Mouse (Mus musculus) neural tube, embryonic 10.5 days (tissue): ENCODE measurements around the gene Phtf2.
"Not testable (repeated sequence)": the region's sequence is repeated elsewhere in the genome, so short reads cannot be mapped to it uniquely, and the experiment has no call there.

Experiments used
- DNase-seq: peaks from one replicate; pipeline ENCODE4 v3.0.0-alpha.2; 2017; ENCODE audit warnings: low spot score; ENCODE audit errors: extremely low spot score

The Phtf2 gene

DNA sequence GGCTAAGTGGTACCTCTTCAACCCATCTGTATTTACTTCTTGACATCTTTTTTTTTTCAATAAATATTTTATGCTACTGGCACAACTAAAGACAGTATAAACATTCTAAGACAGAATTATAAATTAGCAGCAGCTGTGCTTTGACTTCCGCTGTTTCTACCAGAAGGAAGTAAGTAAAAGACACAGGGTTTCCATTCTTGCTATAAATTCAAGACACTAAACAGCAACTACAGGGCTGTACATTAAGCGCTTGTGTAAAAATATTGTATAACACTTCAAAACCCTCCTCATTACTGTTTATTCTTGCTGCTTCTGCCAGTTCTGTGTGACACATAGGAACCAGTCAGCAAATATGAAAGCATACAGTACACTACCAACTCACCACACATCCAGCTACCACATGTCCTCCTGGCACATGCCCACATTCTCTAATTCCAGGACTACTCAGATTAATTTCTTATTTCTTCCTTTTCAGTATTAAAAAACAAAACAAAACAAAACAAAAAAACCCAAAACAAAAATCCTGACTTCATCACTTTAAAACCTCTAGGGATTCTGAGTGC is 16.6 kb downstream of the Phtf2 start:
- no peak for DNase-seq

GRCm38 (mm10) chr5:20864216-20864969 is 17.5 kb downstream of the Phtf2 start:
- no peak for DNase-seq

- DNase-seq = no peak
Measured at GRCm38 (mm10) chr5:20861901-20862300, 20.0 kb downstream of the Phtf2 start.

GRCm38 (mm10) chr5:20860565-20860964 is 21.4 kb downstream of the Phtf2 start:
- no peak for DNase-seq

- DNase-seq = no peak
Measured at GRCm38 (mm10) chr5:20858404-20858803, 23.5 kb downstream of the Phtf2 start.

DNA sequence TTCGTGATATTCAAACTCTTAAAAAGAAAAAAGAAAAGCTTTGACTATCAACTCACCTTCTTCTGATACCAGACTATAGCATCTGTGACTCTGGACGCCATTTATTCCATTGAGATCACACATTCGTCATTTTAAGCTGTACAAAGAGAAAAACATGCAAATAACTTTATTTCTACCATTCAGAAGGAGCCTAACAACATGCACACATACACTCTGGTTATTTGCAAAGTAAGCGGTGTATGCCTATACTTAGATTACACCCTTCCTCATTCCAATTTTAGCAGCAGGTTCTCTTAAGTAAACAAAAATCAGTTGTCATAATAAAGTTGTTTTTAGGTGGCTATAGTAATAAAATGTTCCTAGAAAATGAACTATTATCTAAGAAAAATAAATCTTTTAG is 26.9 kb downstream of the Phtf2 start:
- DNase-seq = no peak

- DNase-seq = no peak
Measured at GRCm38 (mm10) chr5:20847010-20847409, 34.9 kb downstream of the Phtf2 start.

- DNase-seq = no peak
Measured at GRCm38 (mm10) chr5:20843816-20844215, 38.1 kb downstream of the Phtf2 start.

- DNase-seq = no peak
Measured at GRCm38 (mm10) chr5:20843405-20843804, 38.5 kb downstream of the Phtf2 start.

- no peak for DNase-seq
Measured at GRCm38 (mm10) chr5:20837082-20837481, 44.8 kb downstream of the Phtf2 start.

- DNase-seq = no peak
Measured at GRCm38 (mm10) chr5:20834399-20834798, 47.5 kb downstream of the Phtf2 start.

DNA sequence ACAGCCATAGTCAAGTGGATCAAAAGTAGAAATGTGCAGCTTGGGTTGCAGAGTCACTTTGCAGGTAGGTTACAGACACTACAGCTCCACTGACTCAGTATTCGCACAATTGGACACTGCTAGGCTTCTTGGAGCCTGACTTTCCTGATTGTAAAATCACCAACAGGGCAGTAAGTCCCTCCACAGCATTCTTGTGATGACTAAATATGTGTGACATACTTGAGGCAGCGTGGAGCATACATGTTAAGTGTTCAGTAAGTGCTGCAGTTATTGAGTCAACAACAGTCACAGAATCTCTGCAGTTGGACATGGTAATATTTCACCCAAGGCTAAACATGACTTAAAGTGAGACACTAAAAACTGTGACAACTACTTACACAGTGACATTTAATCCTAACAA is 50.5 kb downstream of the Phtf2 start:
- no peak for DNase-seq

DNA sequence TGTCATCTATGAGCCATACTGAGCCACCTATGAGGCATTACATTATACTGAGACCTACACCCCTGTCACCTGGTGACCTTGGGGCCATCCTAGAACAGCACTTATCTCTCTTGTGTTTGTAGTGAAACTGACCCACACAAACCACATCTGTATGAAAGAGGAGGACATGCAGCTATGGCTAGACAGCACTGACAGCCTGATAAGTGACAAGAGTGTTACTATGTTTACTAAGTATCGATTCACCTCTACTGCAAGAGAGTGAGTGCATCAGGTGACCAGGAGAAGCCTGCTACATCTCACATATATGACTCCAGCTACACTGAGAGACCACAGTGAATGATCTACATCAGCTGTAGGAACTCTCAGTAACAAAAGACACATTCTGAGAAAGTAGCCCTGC is 51.2 kb downstream of the Phtf2 start:
- no peak for DNase-seq

GRCm38 (mm10) chr5:20821647-20822046 is 60.3 kb downstream of the Phtf2 start:
- DNase-seq = no peak

DNA sequence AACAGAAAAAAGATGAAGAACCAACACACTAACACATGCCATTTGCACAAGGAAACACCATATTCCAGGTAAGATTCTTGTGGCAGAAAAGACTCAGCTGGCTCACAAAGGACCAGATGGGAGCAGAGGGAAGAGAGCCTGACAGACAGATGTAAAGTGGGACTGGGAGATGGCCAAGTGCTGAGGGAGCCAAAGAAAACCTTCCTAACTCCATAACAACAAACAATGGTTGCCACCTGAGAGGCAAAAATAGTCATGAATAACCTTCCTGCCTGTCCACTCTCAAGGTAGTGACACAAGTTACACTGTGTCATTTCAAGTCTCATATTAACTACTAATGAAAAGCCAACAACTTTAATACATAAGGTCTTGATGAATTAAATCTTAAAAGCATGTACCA is 60.8 kb downstream of the Phtf2 start:
- no peak for DNase-seq

DNA sequence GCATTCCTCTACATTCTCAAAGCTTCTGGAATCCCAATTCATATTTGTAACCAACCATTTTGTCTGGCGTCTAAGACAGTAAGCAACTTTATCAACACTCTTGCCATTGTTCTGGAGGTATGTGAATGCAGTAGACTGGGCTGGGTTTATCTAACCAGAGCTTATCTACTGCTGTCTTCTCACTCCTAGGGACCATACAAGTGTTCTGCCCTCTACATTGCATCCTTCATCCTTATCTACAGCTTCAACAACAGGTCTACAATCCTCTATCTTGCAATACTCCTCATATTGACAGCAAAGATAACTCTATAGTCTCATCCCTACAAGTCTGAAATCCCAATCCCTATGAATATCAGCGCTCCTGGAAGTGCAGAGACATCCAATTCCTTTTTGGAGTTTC is 66.8 kb downstream of the Phtf2 start:
- DNase-seq = no peak

GRCm38 (mm10) chr5:20810449-20810848 is 71.5 kb downstream of the Phtf2 start:
- DNase-seq = no peak

DNA sequence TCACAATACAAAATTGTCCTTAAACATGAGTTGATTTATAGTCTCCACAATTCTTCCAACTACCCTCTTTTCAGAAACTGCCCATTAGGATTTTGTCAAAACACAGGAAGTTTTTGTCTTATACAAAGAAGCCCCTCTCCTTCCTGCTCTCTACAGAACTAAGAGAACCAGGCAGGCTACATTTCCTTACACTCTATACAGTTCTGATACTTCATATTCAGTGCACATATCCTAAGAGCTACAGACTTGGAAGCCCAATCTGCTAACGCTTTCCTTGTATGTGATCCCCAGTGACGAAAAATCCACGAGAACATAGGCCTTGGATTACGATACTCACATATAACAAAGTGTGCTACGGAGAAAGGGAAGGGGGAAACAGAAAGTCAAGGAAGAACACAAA is 86.0 kb downstream of the Phtf2 start:
- no peak for DNase-seq

DNA sequence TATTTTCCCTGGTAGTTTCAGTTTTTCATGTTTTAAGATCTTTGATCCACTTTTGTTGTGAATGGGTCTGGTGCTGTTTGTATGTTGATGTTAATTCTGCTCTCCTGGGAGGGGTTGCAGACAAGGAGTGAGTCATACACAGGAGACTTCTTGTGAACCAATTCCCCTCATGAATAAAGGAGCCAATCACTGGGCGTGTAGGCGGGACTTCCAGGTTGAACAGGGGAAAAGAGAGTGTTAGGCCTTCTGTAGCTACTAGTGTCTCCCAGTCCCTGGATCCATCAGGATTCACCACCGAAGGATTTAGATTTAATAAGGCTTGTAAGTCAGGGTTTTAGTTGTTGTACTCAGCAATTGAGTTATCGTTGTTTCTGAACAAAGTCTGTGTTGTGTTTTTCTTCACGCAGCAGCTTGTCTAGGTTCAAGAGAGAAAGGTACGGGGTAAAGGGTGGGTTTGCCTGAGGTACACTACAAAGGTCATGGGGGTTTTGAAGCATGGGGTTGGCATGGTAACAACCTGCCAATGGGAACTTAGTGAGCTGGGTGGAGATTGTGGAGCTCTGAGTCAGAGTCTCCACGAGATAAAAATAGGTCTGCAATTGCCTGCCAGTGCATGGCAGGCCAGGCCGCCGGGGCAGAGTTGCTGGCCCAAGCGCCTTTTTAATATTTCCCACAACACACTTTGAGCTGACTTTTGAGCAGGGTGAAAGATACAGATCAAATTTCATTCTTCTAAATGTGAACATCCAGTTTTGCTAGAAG is 90.0 kb downstream of the Phtf2 start:
- DNase-seq = no peak

DNA sequence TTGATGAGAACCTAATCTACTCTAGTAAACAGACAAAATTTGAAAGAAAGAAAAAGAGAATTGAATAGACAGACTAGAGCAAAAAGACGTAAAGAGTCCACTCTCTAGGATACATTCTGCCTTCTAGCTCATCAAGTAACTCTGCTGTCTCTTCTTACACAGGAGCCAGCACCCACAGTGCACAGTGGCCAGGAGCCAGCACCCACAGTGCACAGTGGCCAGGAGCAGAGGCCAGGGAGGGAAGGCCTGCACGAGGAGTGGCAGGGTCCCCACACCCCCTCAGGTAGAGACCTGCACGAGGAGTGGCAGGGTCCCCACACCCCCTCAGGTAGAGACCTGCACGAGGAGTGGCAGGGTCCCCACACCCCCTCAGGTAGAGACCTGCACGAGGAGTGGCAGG is 95.5 kb downstream of the Phtf2 start:
- not testable (repeated sequence) for DNase-seq

DNA sequence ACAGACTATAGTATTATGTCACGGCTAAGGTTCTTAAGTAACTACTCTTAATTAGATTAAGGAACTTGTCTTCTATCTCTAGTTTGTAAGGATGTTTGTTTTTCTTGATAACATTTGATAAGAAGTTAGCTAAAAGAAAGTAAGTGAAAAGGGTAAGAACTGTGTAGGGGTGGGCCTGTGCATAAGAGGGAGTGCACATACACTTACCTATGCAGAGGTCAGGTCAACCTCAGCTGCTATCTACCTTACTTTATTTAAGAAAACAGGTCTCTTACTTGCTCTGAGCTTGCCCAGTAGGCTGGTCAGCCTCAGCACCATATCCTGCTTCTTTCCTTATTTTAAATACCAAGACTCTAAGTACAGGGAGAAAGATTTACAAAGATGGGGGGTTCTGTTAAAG is 100.8 kb downstream of the Phtf2 start:
- no peak for DNase-seq

GRCm38 (mm10) chr5:20779191-20779590 is 102.7 kb downstream of the Phtf2 start:
- DNase-seq = no peak
